Mouse (Mus musculus) embryo, embryonic 11.5 days (tissue): Measurements from ENCODE around the gene Haus3.

ENCODE experiments used
- DNase-seq: peaks from one replicate; pipeline ENCODE4 v3.0.0-alpha.2; 2012; ENCODE audit warnings: low read depth, low spot score

The Haus3 gene

GRCm38 (mm10) chr5:34119121-34119856 is 50.0 kb downstream of the Haus3 start:
- no peak for DNase-seq

DNA sequence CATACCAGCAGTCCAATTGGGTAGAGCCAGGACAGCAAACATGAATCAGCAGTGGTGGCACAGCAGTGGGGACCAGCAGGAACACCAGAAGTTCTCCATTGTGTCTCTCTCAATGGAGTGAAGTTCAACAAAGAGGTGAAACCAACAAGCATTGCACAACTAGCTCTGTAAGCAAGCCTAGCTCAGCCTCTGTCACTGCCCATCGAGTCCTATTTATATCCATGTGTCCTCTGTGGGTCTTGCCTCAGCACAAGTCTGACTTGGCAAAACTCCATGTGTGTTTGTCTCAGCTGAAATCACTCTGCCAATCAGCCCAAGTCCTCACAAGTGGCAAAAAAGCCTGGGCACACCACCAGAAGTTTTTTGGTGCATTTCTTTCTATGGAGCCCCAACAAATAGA is 63.6 kb downstream of the Haus3 start:
- DNase-seq: no peak
